Mouse (Mus musculus) 3134 (cell line): ENCODE results near the gene Trio.

ENCODE experiments used
- DNase-seq: peaks from one replicate; pipeline ENCODE4 v3.0.0-alpha.2; 2011; ENCODE audit warnings: low spot score; ENCODE audit not compliant: insufficient read length; ENCODE audit errors: extremely low read depth

The Trio gene

GRCm38 (mm10) chr15:27808596-27809276 is 216.9 kb downstream of the Trio start:
- no peak for DNase-seq

GRCm38 (mm10) chr15:27806219-27806618 is 219.4 kb downstream of the Trio start:
- DNase-seq, result no peak

GRCm38 (mm10) chr15:27805654-27806053 is 220.0 kb downstream of the Trio start:
- DNase-seq, result no peak

GRCm38 (mm10) chr15:27804447-27804846 is 221.2 kb downstream of the Trio start:
- DNase-seq, result no peak

- no peak for DNase-seq
Measured at GRCm38 (mm10) chr15:27803568-27804345, 221.9 kb downstream of the Trio start.

- no peak for DNase-seq
Measured at GRCm38 (mm10) chr15:27802243-27802642, 223.4 kb downstream of the Trio start.

GRCm38 (mm10) chr15:27801177-27801576 is 224.5 kb downstream of the Trio start:
- DNase-seq, result no peak

GRCm38 (mm10) chr15:27797480-27798155 is 228.0 kb downstream of the Trio start:
- DNase-seq, result no peak

GRCm38 (mm10) chr15:27796868-27797222 is 228.8 kb downstream of the Trio start:
- no peak for DNase-seq

GRCm38 (mm10) chr15:27795942-27796867 is 229.4 kb downstream of the Trio start:
- no peak for DNase-seq

- no peak for DNase-seq
Measured at GRCm38 (mm10) chr15:27793284-27793683, 232.4 kb downstream of the Trio start.

GRCm38 (mm10) chr15:27792473-27792872 is 233.2 kb downstream of the Trio start:
- DNase-seq, result no peak

- no peak for DNase-seq
Measured at GRCm38 (mm10) chr15:27791141-27791540, 234.5 kb downstream of the Trio start.

- no peak for DNase-seq
Measured at GRCm38 (mm10) chr15:27790699-27791098, 234.9 kb downstream of the Trio start.

GRCm38 (mm10) chr15:27789325-27789724 is 236.3 kb downstream of the Trio start:
- no peak for DNase-seq

GRCm38 (mm10) chr15:27788122-27788759 is 237.4 kb downstream of the Trio start:
- no peak for DNase-seq

- no peak for DNase-seq
Measured at GRCm38 (mm10) chr15:27787151-27787550, 238.5 kb downstream of the Trio start.

- no peak for DNase-seq
Measured at GRCm38 (mm10) chr15:27786418-27786817, 239.2 kb downstream of the Trio start.

- no peak for DNase-seq
Measured at GRCm38 (mm10) chr15:27785280-27786001, 240.2 kb downstream of the Trio start.
